Mouse (Mus musculus) testis, adult 2 months (tissue): ENCODE data around the gene Mras.

Experiments
- CTCF ChIP-seq: fragments of 200-500 bp; IDR thresholded peaks from 2 replicates; pipeline ENCODE4 v1.5.1; 2012; ENCODE audit warnings: low read depth, mild to moderate bottlenecking, inconsistent platforms, low read length, moderate library complexity; ENCODE audit not compliant: control insufficient read depth, insufficient read depth, insufficient replicate concordance
- POLR2A ChIP-seq: fragments of 200-500 bp; IDR thresholded peaks from 2 replicates; pipeline ENCODE4 v1.6.1; 2012; ENCODE audit warnings: low read depth, mild to moderate bottlenecking, inconsistent platforms, low read length, moderate library complexity; ENCODE audit not compliant: control insufficient read depth

DNA sequence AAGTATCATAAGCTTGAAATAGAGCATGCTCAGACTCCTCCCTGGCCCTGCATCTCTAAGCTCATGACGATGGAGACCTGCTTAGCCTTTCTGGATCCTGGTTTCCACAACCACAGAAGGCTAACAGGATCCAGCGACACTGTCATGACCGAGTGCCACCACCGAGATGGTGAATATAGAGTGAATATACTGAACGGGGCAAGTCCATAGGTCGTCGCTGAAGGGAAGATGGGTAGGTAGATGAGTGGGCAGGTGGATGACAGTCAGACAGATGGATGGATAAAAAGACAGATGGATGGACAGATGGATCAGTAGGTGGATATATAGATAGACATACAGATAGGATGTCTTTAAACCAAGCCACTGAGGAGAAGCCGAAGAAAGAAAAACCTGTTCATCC lies 5.8 kb downstream of the Mras start:
- no peak for TF ChIP-seq POLR2A
- TF ChIP-seq CTCF = no peak
